Mouse (Mus musculus) embryonic facial prominence, embryonic 14.5 days (tissue): ENCODE measurements around the gene Cd276. TPM values are rescaled to one million over a fixed set of nuclear protein-coding genes. Genes with fewer than 3 reads are reported as not detected.

Experiments used
- ATAC-seq: fragments of 200-750 bp; cut with Nextera tagmentation; 2 replicates; pipeline ENCODE4 v1.8.0; 2017; ENCODE audit warnings: low read depth, moderate number of reproducible peaks, moderate TSS enrichment
- DNase-seq: peaks from one replicate; pipeline ENCODE4 v3.0.0-alpha.2; 2015; ENCODE audit warnings: low spot score
- H3K27ac ChIP-seq: fragments of 300-500 bp; sonication (generic); replicated peaks from 2 replicates; pipeline ENCODE4 v1.5.1; 2014; ENCODE audit warnings: low read depth, mild to moderate bottlenecking, low read length, moderate library complexity
- H3K27me3 ChIP-seq: fragments of 300-500 bp; sonication (generic); replicated peaks from 2 replicates; pipeline ENCODE4 v1.6.1; 2014; ENCODE audit warnings: low read length; ENCODE audit not compliant: control insufficient read depth, insufficient read depth
- H3K36me3 ChIP-seq: fragments of 300-500 bp; sonication (generic); 2 replicates; pipeline ENCODE4 v1.6.1; 2014; ENCODE audit warnings: low read length, mixed read lengths; ENCODE audit not compliant: control insufficient read depth, insufficient read depth
- H3K4me1 ChIP-seq: fragments of 300-500 bp; sonication (generic); 2 replicates; pipeline ENCODE4 v1.6.1; 2014; ENCODE audit warnings: antibody characterized with exemption, low read length; ENCODE audit not compliant: control insufficient read depth, insufficient read depth
- H3K4me2 ChIP-seq: fragments of 300-500 bp; sonication (generic); 2 replicates; pipeline ENCODE4 v1.6.1; 2014; ENCODE audit warnings: low read depth, mild to moderate bottlenecking, low read length, moderate library complexity, mixed read lengths
- H3K4me3 ChIP-seq: fragments of 300-500 bp; sonication (generic); 2 replicates; pipeline ENCODE4 v1.5.1; 2014; ENCODE audit warnings: low read depth, mild to moderate bottlenecking, low read length
- H3K9ac ChIP-seq: fragments of 300-500 bp; sonication (generic); 2 replicates; pipeline ENCODE4 v1.6.1; 2014; ENCODE audit warnings: low read depth, mild to moderate bottlenecking, low read length, moderate library complexity, mixed read lengths
- H3K9me3 ChIP-seq: fragments of 300-500 bp; sonication (generic); 2 replicates; pipeline ENCODE4 v1.6.1; 2016; ENCODE audit warnings: low read length; ENCODE audit not compliant: control insufficient read depth
- WGBS: fragments of 180-500 bp; shearing (Covaris S2); extraction: QIAGEN DNeasy Blood & Tissue Kit; methylation state at CpG from one replicate; pipeline ENCODE4 v1.1.7; 2014; 5-methylcytosine and 5-hydroxymethylcytosine counted together
- polyA plus RNA-seq: library from polyadenylated mRNA; unstranded; fragments of >200 nt; fragmentation: Nextera tagmentation; extraction: Ambion mirVana; gene quantifications from 2 replicates; pipeline ENCODE4 v1.2.1, GENCODE M21; 2014

The Cd276 gene
- polyA plus RNA-seq, 1 experiment from 2014 or later, result 56.1 TPM

GRCm38 (mm10) chr9:58513749-58514148 lies 41.5 kb downstream of the Cd276 start:
- ATAC-seq (no peak), DNase-seq (peak; percentile 35)
- H3K9ac ChIP-seq, result no peak overlapping the region
- 46% methylated on average over 5 of the region's 5 CpGs for WGBS
- no peaks in the 10 kb centered on the region for H3K36me3 ChIP-seq
- H3K4me1 ChIP-seq, result peaks cover 11% of the 10 kb centered on the region; the same call in 1 of the 2 replicates
- no peak overlapping the region for H3K4me2 ChIP-seq
- no peaks in the 10 kb centered on the region for H3K9me3 ChIP-seq
- no peaks in the 10 kb centered on the region for H3K27me3 ChIP-seq
- H3K27ac ChIP-seq, result no peak overlapping the region
- H3K4me3 ChIP-seq, result no peak overlapping the region

- Histone ChIP-seq H3K4me1 (no peaks in the 10 kb centered on the region), H3K9ac (no peak overlapping the region), H3K9me3 (no peaks in the 10 kb centered on the region), H3K27me3 (no peaks in the 10 kb centered on the region), H3K27ac (no peak overlapping the region), H3K4me2 (no peak overlapping the region), H3K4me3 (no peak overlapping the region), H3K36me3 (no peaks in the 10 kb centered on the region)
- no peak for DNase-seq
- ATAC-seq, result no peak
- WGBS, result 78% methylated on average over 5 of the region's 5 CpGs
These were observed 44.8 kb downstream of the Cd276 start for GRCm38 (mm10) chr9:58510452-58510851.

GRCm38 (mm10) chr9:58507216-58508005 lies 47.8 kb downstream of the Cd276 start:
- H3K9me3 ChIP-seq, result no peaks in the 10 kb centered on the region
- no peak overlapping the region for H3K4me3 ChIP-seq
- DNase-seq (no peak), ATAC-seq (no peak)
- H3K4me1 ChIP-seq, result no peaks in the 10 kb centered on the region
- no peaks in the 10 kb centered on the region for H3K27me3 ChIP-seq
- H3K9ac ChIP-seq, result no peak overlapping the region
- H3K27ac ChIP-seq, result no peak overlapping the region
- H3K4me2 ChIP-seq, result no peak overlapping the region
- H3K36me3 ChIP-seq, result no peaks in the 10 kb centered on the region
- WGBS, result 77% methylated on average over 8 of the region's 8 CpGs

- Histone ChIP-seq H3K27ac (no peak overlapping the region), H3K9ac (no peak overlapping the region), H3K4me3 (no peak overlapping the region), H3K4me1 (no peaks in the 10 kb centered on the region), H3K36me3 (no peaks in the 10 kb centered on the region), H3K27me3 (no peaks in the 10 kb centered on the region), H3K9me3 (no peaks in the 10 kb centered on the region), H3K4me2 (no peak overlapping the region)
- DNase-seq (no peak), ATAC-seq (no peak)
- WGBS, result 77% methylated on average over 5 of the region's 5 CpGs
These were observed 54.3 kb downstream of the Cd276 start for GRCm38 (mm10) chr9:58500946-58501345.

- Histone ChIP-seq H3K27me3 (no peaks in the 10 kb centered on the region), H3K27ac (no peak overlapping the region), H3K4me2 (no peak overlapping the region), H3K36me3 (no peaks in the 10 kb centered on the region), H3K9ac (no peak overlapping the region), H3K9me3 (no peaks in the 10 kb centered on the region), H3K4me1 (no peaks in the 10 kb centered on the region), H3K4me3 (no peak overlapping the region)
- DNase-seq, result no peak
- no peak for ATAC-seq
- 73% methylated on average over 4 of the region's 4 CpGs for WGBS
These were observed 57.3 kb downstream of the Cd276 start for GRCm38 (mm10) chr9:58497942-58498341.

GRCm38 (mm10) chr9:58496470-58497182 lies 58.6 kb downstream of the Cd276 start:
- no peaks in the 10 kb centered on the region for H3K36me3 ChIP-seq
- H3K4me3 ChIP-seq, result no peak overlapping the region
- H3K27ac ChIP-seq, result no peak overlapping the region
- H3K27me3 ChIP-seq, result no peaks in the 10 kb centered on the region
- no peak for ATAC-seq
- no peaks in the 10 kb centered on the region for H3K4me1 ChIP-seq
- WGBS, result 27% methylated on average over 4 of the region's 4 CpGs
- DNase-seq, result no peak
- H3K9me3 ChIP-seq, result no peaks in the 10 kb centered on the region
- no peak overlapping the region for H3K9ac ChIP-seq
- H3K4me2 ChIP-seq, result no peak overlapping the region

- Histone ChIP-seq H3K9ac (no peak overlapping the region), H3K4me2 (no peak overlapping the region), H3K9me3 (no peaks in the 10 kb centered on the region), H3K4me3 (no peak overlapping the region), H3K27me3 (no peaks in the 10 kb centered on the region), H3K36me3 (no peaks in the 10 kb centered on the region), H3K4me1 (peaks cover 3% of the 10 kb centered on the region), H3K27ac (no peak overlapping the region)
- 63% methylated on average over 2 of the region's 2 CpGs for whole genome bisulfite sequencing
- no peak for DNase-seq
- no peak for ATAC-seq
These were observed 60.2 kb downstream of the Cd276 start for GRCm38 (mm10) chr9:58495035-58495434.

- no peaks in the 10 kb centered on the region for H3K27me3 ChIP-seq
- DNase-seq (no peak), ATAC-seq (no peak)
- H3K4me2 ChIP-seq, result peak overlapping the region; percentile 77
- H3K4me1 ChIP-seq, result peaks cover 13% of the 10 kb centered on the region
- WGBS, result 64% methylated on average over 2 of the region's 2 CpGs
- H3K36me3 ChIP-seq, result no peaks in the 10 kb centered on the region
- no peak overlapping the region for H3K27ac ChIP-seq
- H3K9me3 ChIP-seq, result no peaks in the 10 kb centered on the region
- H3K4me3 ChIP-seq, result peak overlapping the region; percentile 73
- H3K9ac ChIP-seq, result peak overlapping the region; percentile 89; the same call in 1 of the 2 replicates
These were observed 64.8 kb downstream of the Cd276 start for GRCm38 (mm10) chr9:58490391-58490790.

- H3K9me3 ChIP-seq, result no peaks in the 10 kb centered on the region
- WGBS, result 7% methylated on average over 7 of the region's 7 CpGs
- ATAC-seq (no peak), DNase-seq (no peak)
- H3K27me3 ChIP-seq, result no peaks in the 10 kb centered on the region
- H3K27ac ChIP-seq, result no peak overlapping the region
- H3K36me3 ChIP-seq, result no peaks in the 10 kb centered on the region
- peak overlapping the region; percentile 73 for H3K4me3 ChIP-seq
- H3K4me1 ChIP-seq, result peaks cover 13% of the 10 kb centered on the region
- H3K4me2 ChIP-seq, result peak overlapping the region; percentile 77
- H3K9ac ChIP-seq, result peak overlapping the region; percentile 89
These were observed 65.4 kb downstream of the Cd276 start for GRCm38 (mm10) chr9:58489865-58490165.
